22 mouse cellular contexts compared by ENCODE assay signal in the genomic region with DNA sequence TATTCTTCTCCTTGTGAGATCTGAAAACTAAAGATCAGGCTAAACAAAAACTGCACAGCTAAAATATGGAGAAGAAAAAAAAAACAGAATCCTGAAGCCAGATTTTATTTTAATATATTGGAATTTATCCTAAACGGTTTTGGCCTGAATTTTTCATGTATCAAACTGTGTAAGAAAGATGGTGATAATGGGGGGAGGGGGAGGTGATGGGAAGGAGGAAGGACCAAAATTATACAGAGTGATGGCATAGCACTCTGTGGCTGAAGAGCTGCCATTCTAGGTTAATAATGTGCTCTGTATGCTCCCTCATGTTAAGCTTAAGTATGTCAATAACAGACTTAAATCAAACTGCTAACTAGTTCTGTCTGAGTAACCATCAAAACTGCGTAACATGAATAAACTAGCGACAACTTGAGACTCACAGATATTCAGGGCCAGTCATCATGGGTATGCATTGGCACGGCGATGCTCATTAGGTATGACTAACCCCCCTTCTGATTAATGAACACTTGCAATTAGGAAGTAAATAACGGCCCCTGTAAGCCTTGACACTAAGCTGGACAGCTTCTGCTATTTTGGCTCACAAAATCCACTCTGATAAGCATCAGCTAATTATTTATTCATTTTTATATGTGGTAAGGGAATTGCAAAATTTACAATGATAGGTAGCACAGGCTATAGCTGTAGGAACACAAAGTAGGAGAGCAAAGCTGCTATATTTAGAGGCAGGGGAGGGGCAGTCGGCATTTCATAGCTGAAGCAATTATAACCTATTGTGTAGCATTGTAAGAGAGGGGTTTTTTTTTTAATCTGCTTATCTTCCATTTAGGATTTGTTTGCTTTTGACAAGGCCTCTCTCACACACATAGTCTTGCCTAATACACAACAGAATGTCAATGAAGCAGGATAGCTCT.
DNase-seq lines count a peak whose midpoint lies in the region; ATAC-seq and TF ChIP-seq lines count a peak whose summit lies in the region.
"Had no signal": no experiment of that assay in that cellular context is flagged by ENCODE, and none has a peak within 500 bp of the region (broad histone marks: within the 10 kb centered on the region; RNA-seq: fewer than 3 reads in every experiment).

No protein-coding gene starts in this region.

- no peak overlapping the region for H3K9ac ChIP-seq in forebrain, embryonic 11.5 days (ENCODE audit: low read length)
- H3K9ac ChIP-seq in neural tube, embryonic 13.5 days = no peak overlapping the region
- H3K9ac ChIP-seq in forebrain, embryonic 13.5 days = no peak overlapping the region
- no peak overlapping the region for H3K9ac ChIP-seq in forebrain, postnatal 0 days
- H3K9ac ChIP-seq: embryonic facial prominence, embryonic 13.5 days; heart, embryonic 15.5 days; hindbrain, embryonic 14.5 days had no signal

- H3K27me3 ChIP-seq in forebrain, embryonic 11.5 days (ENCODE audit: control insufficient read depth, insufficient read depth, low read length) = no peaks in the 10 kb centered on the region
- H3K27me3 ChIP-seq in forebrain, embryonic 10.5 days (ENCODE audit: poor library complexity, severe bottlenecking) = no peaks in the 10 kb centered on the region
- no peaks in the 10 kb centered on the region for H3K27me3 ChIP-seq in neural tube, embryonic 13.5 days
- no peaks in the 10 kb centered on the region for H3K27me3 ChIP-seq in forebrain, embryonic 13.5 days
- H3K27me3 ChIP-seq in forebrain, postnatal 0 days (ENCODE audit: insufficient read depth, low read length) = no peaks in the 10 kb centered on the region
- H3K27me3 ChIP-seq: embryonic facial prominence, embryonic 13.5 days; heart, embryonic 15.5 days had no signal

- no peaks in the 10 kb centered on the region for H3K9me3 ChIP-seq in forebrain, embryonic 11.5 days (ENCODE audit: control insufficient read depth, low read length)
- no peaks in the 10 kb centered on the region for H3K9me3 ChIP-seq in forebrain, embryonic 10.5 days
- no peaks in the 10 kb centered on the region for H3K9me3 ChIP-seq in neural tube, embryonic 13.5 days
- H3K9me3 ChIP-seq in forebrain, embryonic 13.5 days (replicated peaks) = no peaks in the 10 kb centered on the region
- no peaks in the 10 kb centered on the region for H3K9me3 ChIP-seq in forebrain, postnatal 0 days (ENCODE audit: low read length)
- H3K9me3 ChIP-seq: embryonic facial prominence, embryonic 13.5 days; G1E; heart, embryonic 10.5 days; heart, embryonic 15.5 days; hindbrain, embryonic 10.5 days had no signal

- DNase-seq in forebrain, embryonic 11.5 days (ENCODE audit: low spot score) = no peak
- no peak for DNase-seq in forebrain, embryonic 10.5 days (ENCODE audit: extremely low spot score, low spot score)
- DNase-seq in neural tube, embryonic 10.5 days (ENCODE audit: extremely low spot score, low spot score) = no peak
- DNase-seq in forebrain, postnatal 0 days = peak; percentile 28
- no peak for DNase-seq in urinary bladder, postnatal 25 days (ENCODE audit: low spot score)
- no peak for DNase-seq in adrenal gland, postnatal 14 days
- DNase-seq: adrenal gland, adult 8-10 months; B cell, adult 2 months; cerebellum, adult 11-12 months; cerebellum, adult 9-11 months; cerebellum, postnatal 36 days; gastrocnemius, postnatal 10 days; heart, adult 18-20 months had no signal

- 58% methylated on average over 7 of the region's 7 CpGs for WGBS in forebrain, embryonic 11.5 days
- WGBS in forebrain, embryonic 10.5 days = 70% methylated on average over 7 of the region's 7 CpGs
- 54% methylated on average over 7 of the region's 7 CpGs for WGBS in neural tube, embryonic 13.5 days
- 34% methylated on average over 7 of the region's 7 CpGs for WGBS in forebrain, embryonic 13.5 days
- 29% methylated on average over 7 of the region's 7 CpGs for WGBS in forebrain, postnatal 0 days

- TF ChIP-seq CTCF in forebrain, postnatal 0 days (IDR thresholded peaks at IDR 0.05; ENCODE audit: low read depth) = no peak

- no peak overlapping the region for H3K27ac ChIP-seq in forebrain, embryonic 11.5 days (ENCODE audit: low read depth, low read length)
- no peak overlapping the region for H3K27ac ChIP-seq in forebrain, embryonic 10.5 days
- H3K27ac ChIP-seq in neural tube, embryonic 13.5 days (replicated peaks) = peak overlapping the region; percentile 68
- no peak overlapping the region for H3K27ac ChIP-seq in forebrain, embryonic 13.5 days
- H3K27ac ChIP-seq in forebrain, postnatal 0 days (ENCODE audit: low read depth, low read length) = 0 out of 2 replicates have a peak overlapping the region, but pooled peaks have one; percentile 2
- H3K27ac ChIP-seq: embryonic facial prominence, embryonic 13.5 days; heart, embryonic 10.5 days; heart, embryonic 15.5 days; hindbrain, embryonic 10.5 days; hindbrain, embryonic 14.5 days had no signal

- no peak overlapping the region for H3K4me3 ChIP-seq in forebrain, embryonic 11.5 days (ENCODE audit: low read depth, low read length)
- no peak overlapping the region for H3K4me3 ChIP-seq in forebrain, embryonic 10.5 days
- H3K4me3 ChIP-seq in neural tube, embryonic 13.5 days = no peak overlapping the region
- no peak overlapping the region for H3K4me3 ChIP-seq in forebrain, embryonic 13.5 days
- H3K4me3 ChIP-seq in forebrain, postnatal 0 days (ENCODE audit: low read depth, low read length) = no peak overlapping the region
- H3K4me3 ChIP-seq: embryonic facial prominence, embryonic 13.5 days; heart, embryonic 10.5 days; heart, embryonic 15.5 days; hindbrain, embryonic 10.5 days had no signal

- no peak overlapping the region for H3K4me2 ChIP-seq in forebrain, embryonic 11.5 days (ENCODE audit: low read depth, low read length, severe bottlenecking)
- H3K4me2 ChIP-seq in neural tube, embryonic 13.5 days = no peak overlapping the region
- 0 out of 2 replicates have a peak overlapping the region, but pooled peaks have one; percentile 7 for H3K4me2 ChIP-seq in forebrain, embryonic 13.5 days
- no peak overlapping the region for H3K4me2 ChIP-seq in forebrain, postnatal 0 days (ENCODE audit: low read depth)
- H3K4me2 ChIP-seq: embryonic facial prominence, embryonic 13.5 days; heart, embryonic 15.5 days; hindbrain, embryonic 14.5 days had no signal

- no peaks in the 10 kb centered on the region for H3K36me3 ChIP-seq in forebrain, embryonic 11.5 days (ENCODE audit: control insufficient read depth, insufficient read depth, low read length)
- H3K36me3 ChIP-seq in forebrain, embryonic 10.5 days (replicated peaks) = no peaks in the 10 kb centered on the region
- H3K36me3 ChIP-seq in neural tube, embryonic 13.5 days = no peaks in the 10 kb centered on the region
- H3K36me3 ChIP-seq in forebrain, embryonic 13.5 days (ENCODE audit: poor library complexity, severe bottlenecking) = no peaks in the 10 kb centered on the region
- H3K36me3 ChIP-seq in forebrain, postnatal 0 days (ENCODE audit: insufficient read depth) = no peaks in the 10 kb centered on the region
- H3K36me3 ChIP-seq: embryonic facial prominence, embryonic 13.5 days; G1E; heart, embryonic 10.5 days; heart, embryonic 15.5 days; hindbrain, embryonic 10.5 days had no signal

- H3K4me1 ChIP-seq in forebrain, embryonic 11.5 days (replicated peaks; ENCODE audit: control insufficient read depth, insufficient read depth, low read length) = no peaks in the 10 kb centered on the region
- H3K4me1 ChIP-seq in forebrain, embryonic 10.5 days = peaks cover 18% of the 10 kb centered on the region
- peaks cover 13% of the 10 kb centered on the region for H3K4me1 ChIP-seq in neural tube, embryonic 13.5 days (replicated peaks)
- H3K4me1 ChIP-seq in forebrain, embryonic 13.5 days = peaks cover 20% of the 10 kb centered on the region
- peaks cover 7% of the 10 kb centered on the region for H3K4me1 ChIP-seq in forebrain, postnatal 0 days (ENCODE audit: insufficient read depth)
- H3K4me1 ChIP-seq: embryonic facial prominence, embryonic 13.5 days; heart, embryonic 10.5 days; heart, embryonic 15.5 days; hindbrain, embryonic 10.5 days had no signal

- ATAC-seq in forebrain, embryonic 11.5 days (replicated peaks; ENCODE audit: low FRiP score) = peak; percentile 67
- peak; percentile 40; the same call in 1 of the 2 replicates for ATAC-seq in neural tube, embryonic 13.5 days (ENCODE audit: low read depth)
- ATAC-seq in forebrain, embryonic 13.5 days = peak; percentile 78
- peak; percentile 16; the same call in 1 of the 2 replicates for ATAC-seq in forebrain, postnatal 0 days
- ATAC-seq: CD4-positive, CD25-positive, alpha-beta regulatory T cell, adult 4 months had no signal

Comparison
In these comparisons a context has a peak if more than half of its experiments do, and no peak if none do; other contexts are left out.
1. H3K27ac ChIP-seq: peak in neural tube, embryonic 13.5 days (single experiment) and forebrain, postnatal 0 days (single experiment); none in forebrain, embryonic 11.5 days (single experiment), forebrain, embryonic 10.5 days (single experiment) and forebrain, embryonic 13.5 days (single experiment).
2. ATAC-seq: peak in every context shown above with its lines; median percentile 78 in forebrain, embryonic 13.5 days; 67 in forebrain, embryonic 11.5 days; 40 in neural tube, embryonic 13.5 days; 16 in forebrain, postnatal 0 days.